Mouse (Mus musculus) testis, postnatal 14 days (tissue): ENCODE measurements around the gene Slc11a2.
A peak's percentile ranks its signal among the peaks of the same experiment; 100 is the strongest.
"Not testable (repeated sequence)": the region's sequence is repeated elsewhere in the genome, so short reads cannot be mapped to it uniquely, and the experiment has no call there.

Source experiments
- DNase-seq: peaks from one replicate; pipeline ENCODE4 v3.0.0; 2021; ENCODE audit warnings: low spot score

Gene Slc11a2

GRCm38 (mm10) chr15:100436112-100436511, 11.2 kb upstream of the Slc11a2 start:
- no peak for DNase-seq

- DNase-seq: no peak
These were observed 8.4 kb upstream of the Slc11a2 start for GRCm38 (mm10) chr15:100433234-100433633.

GRCm38 (mm10) chr15:100429959-100430565, 5.2 kb upstream of the Slc11a2 start:
- peak; percentile 73 for DNase-seq

- DNase-seq: peak; percentile 71
These were observed 3.5 kb upstream of the Slc11a2 start for GRCm38 (mm10) chr15:100428296-100428905.

- no peak for DNase-seq
These were observed 956 bp downstream of the Slc11a2 start for GRCm38 (mm10) chr15:100423916-100424315.

GRCm38 (mm10) chr15:100422899-100423860, 1.7 kb downstream of the Slc11a2 start:
- DNase-seq: peak; percentile 98

GRCm38 (mm10) chr15:100422476-100422875, 2.4 kb downstream of the Slc11a2 start:
- DNase-seq: no peak

GRCm38 (mm10) chr15:100421758-100422197, 3.1 kb downstream of the Slc11a2 start, which contains the start of gene Gm5475:
TSS of gene Gm5475 (plus strand) at chr15:100422147.
- not testable (repeated sequence) for DNase-seq

- no peak for DNase-seq
These were observed 3.7 kb downstream of the Slc11a2 start for GRCm38 (mm10) chr15:100421059-100421757.

- no peak for DNase-seq
These were observed 4.7 kb downstream of the Slc11a2 start for GRCm38 (mm10) chr15:100419901-100420745.

GRCm38 (mm10) chr15:100419311-100419710, 5.6 kb downstream of the Slc11a2 start:
- DNase-seq: no peak

- DNase-seq: no peak
These were observed 6.9 kb downstream of the Slc11a2 start for GRCm38 (mm10) chr15:100417854-100418450.

- DNase-seq: no peak
These were observed 9.2 kb downstream of the Slc11a2 start for GRCm38 (mm10) chr15:100415684-100416083.

- no peak for DNase-seq
These were observed 9.9 kb downstream of the Slc11a2 start for GRCm38 (mm10) chr15:100414942-100415341.

GRCm38 (mm10) chr15:100414011-100414410, 10.9 kb downstream of the Slc11a2 start:
- DNase-seq: no peak

GRCm38 (mm10) chr15:100413306-100413705, 11.6 kb downstream of the Slc11a2 start:
- no peak for DNase-seq

- DNase-seq: no peak
These were observed 13.1 kb downstream of the Slc11a2 start for GRCm38 (mm10) chr15:100411731-100412130.

GRCm38 (mm10) chr15:100410918-100411672, 13.8 kb downstream of the Slc11a2 start:
- no peak for DNase-seq

- no peak for DNase-seq
These were observed 18.8 kb downstream of the Slc11a2 start for GRCm38 (mm10) chr15:100406088-100406487.
